Mouse (Mus musculus) CD4-positive naive resting alpha-beta T cell, adult 76 days (primary cell): Measurements from ENCODE around the gene Cadm1. TPM values are rescaled to one million over a fixed set of nuclear protein-coding genes. Genes with fewer than 3 reads are reported as not detected.

Experiments
- total RNA-seq: library from RNA; stranded (reverse); gene quantifications from one replicate; pipeline ENCODE4 v1.2.4, GENCODE M21; 2023

The Cadm1 gene
- 1.6 TPM for total RNA-seq

DNA sequence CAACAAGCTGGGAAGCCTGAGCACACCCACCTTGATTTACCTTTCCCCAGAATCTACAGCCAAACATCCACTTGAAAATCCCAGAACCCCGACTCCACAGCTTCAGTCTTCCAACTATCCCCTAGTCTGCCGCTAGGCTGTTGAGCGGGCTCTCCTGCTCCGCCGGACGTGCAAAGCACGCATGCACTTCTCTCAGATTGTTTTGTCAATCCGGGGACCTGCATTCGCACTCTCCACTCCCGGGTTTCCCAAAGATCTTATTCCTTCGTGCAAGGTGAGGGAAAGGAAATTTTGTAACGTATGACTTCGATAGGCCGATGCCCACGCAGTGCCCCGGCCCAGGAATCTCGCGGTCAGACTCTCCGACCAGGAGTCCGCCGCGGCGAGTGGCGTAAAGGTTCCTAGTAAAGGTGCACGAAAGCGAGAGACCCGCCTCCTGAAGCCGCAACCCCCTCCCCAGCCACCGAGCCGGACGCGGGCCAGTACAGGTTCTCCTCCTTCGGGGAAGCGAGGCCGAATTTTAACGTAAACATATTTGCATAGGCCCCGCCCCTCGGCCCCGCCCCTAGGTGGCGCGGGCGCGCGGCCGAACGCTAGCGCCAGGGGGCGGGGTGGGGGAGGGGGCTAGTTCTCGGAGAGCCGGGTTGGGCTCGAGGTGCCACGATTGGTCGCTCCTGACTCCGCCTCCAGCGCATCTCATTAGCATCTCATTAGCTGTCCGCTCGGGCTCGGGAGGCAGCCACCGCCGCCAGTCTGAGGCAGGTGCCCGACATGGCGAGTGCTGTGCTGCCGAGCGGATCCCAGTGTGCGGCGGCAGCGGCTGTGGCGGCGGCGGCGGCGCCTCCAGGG lies at the start of gene Cadm1:
TSS of gene Cadm1 (plus strand) at position 572 of the 849 bp plus-strand sequence.

